Mouse (Mus musculus): ENCODE measurements around the gene Atrnl1.
"Not testable (repeated sequence)": the region's sequence is repeated elsewhere in the genome, so short reads cannot be mapped to it uniquely, and the experiment has no call there.

Gene Atrnl1

GRCm38 (mm10) chr19:57963874-57964273 is 353.0 kb downstream of the Atrnl1 start:
- no peak for DNase-seq (ENCODE audit: low read depth, low spot score)

DNA sequence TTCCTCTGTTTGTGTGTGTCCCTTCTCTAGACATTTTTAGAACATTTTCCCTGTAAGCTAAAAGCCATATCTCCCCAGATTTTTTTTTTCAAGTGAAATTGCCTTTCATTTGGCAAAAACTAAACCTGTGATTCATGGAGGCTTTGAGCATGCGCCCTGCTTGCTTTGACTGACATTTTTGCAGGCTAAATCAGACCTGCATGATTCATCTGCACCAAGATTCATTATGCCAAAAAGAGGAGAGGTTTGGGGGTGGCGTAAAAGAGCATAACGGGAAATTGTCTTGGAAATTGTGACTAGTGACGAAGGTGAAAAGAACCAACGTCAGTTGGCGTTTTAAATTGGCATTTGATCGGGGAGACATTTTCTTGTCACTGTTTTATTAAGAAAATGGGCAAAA is 358.9 kb downstream of the Atrnl1 start:
- no peak for DNase-seq (ENCODE audit: low read depth, low spot score)

GRCm38 (mm10) chr19:57970342-57970895 is 359.6 kb downstream of the Atrnl1 start:
- no peak for DNase-seq (ENCODE audit: low read depth, low spot score)

- DNase-seq (ENCODE audit: low read depth, low spot score) = no peak
Observed at GRCm38 (mm10) chr19:57975201-57975600, 364.4 kb downstream of the Atrnl1 start.

DNA sequence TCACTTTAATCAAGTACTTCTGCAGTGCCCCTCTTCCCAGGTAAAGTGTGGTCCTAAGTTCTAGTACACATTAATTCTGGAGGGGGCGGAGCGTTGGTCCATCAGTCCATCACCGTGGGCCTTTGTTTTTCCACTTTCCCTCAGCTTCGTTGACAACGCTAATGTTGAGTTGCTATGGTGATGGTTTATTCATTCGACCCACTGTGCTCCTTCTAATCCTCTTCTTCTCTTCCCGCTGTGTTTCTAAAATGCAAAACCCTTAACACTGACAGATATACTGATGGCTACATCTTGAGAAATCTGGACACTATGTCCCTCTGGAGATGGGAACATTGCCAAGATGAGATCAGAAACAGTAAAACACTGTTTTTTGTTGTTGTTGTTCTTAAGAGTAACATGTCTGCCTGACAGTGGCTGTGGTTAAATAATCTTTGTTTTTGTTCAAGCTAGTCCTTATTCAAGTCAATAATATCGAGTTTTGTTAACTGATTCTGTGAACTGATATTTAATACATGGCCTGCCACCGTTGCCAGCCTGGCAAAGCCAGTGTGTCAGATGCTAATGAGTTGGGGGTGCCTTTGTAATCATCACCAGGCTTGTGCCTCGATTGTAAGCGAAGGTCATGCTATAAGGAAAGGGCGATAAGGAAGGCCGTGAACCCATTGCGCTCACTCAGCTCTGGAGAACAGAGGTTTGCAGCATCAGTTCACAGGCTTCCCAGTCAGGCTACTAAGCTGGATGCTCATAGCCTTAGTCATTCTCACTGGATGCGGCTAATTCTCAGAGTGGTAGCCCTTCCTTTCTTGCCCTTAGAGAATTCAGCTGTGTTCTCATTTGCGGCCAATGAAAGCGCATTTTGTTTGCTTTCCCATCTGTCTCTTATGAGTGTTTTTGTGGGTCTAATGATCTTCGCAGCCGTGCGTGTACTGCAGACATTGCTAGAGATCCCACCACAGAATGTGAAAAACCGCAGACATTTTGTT is 375.4 kb downstream of the Atrnl1 start:
- no peak for DNase-seq (ENCODE audit: low read depth, low spot score)

DNA sequence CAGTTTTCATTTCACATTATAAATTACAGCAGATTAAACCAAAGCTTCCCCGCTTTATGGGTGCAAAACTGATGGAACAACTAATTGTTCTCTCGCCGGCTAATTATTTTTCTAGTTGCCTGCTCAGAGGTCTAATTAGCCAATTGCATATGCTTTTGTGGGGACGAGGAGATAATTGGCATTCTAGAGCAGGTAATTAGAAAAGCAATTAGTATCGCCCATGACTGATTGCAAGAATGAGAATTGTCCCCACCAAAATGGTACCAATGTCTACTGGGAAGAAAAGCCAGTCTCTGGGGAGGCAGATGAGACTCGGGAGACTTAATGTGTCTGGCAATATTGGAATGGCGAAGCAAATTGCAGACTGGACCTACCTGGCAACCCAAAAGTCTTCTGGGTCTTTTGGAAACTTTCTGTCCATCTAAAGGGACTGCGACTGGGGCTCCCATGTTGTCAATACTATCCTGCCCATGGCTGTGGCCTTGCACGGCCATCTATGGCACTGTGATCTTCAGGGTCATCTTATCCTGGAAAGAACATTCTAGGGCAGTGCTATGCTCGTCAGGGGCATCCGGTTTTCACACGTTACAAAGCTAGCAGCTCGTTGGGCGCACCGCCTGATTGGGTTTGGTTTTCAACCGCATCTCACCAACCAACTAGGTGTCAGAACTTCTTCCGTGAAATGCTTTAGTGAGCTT is 377.0 kb downstream of the Atrnl1 start:
- DNase-seq (ENCODE audit: low read depth, low spot score) = no peak

DNA sequence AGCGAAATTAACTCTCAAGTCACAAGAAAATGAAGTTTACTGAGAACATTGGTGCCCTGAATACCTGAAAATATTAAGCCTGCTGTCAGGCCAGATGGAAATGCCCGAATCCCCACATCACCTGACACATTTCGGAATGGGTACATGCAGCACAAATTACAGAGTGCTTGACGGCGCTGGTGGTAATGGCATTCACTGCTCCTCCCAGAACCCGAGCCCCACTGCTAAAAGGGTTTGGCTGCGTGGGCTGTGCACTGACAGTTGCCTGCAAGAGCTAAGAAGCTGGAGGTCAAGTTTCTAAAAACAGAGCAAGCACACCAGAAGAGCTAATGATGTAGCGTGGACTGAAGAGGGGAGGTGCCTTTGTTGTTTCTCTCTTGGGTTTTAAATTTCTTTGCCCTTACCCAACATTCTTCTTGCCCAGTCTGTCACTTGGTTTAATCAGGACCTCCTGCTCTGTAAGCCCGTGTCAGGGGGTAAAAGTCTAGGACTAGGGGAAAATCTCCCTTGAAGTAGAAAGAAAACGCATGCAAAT is 377.8 kb downstream of the Atrnl1 start:
- no peak for DNase-seq (ENCODE audit: low read depth, low spot score)

- DNase-seq (ENCODE audit: low read depth, low spot score) = no peak
Observed at GRCm38 (mm10) chr19:57991099-57991760, 380.4 kb downstream of the Atrnl1 start.

DNA sequence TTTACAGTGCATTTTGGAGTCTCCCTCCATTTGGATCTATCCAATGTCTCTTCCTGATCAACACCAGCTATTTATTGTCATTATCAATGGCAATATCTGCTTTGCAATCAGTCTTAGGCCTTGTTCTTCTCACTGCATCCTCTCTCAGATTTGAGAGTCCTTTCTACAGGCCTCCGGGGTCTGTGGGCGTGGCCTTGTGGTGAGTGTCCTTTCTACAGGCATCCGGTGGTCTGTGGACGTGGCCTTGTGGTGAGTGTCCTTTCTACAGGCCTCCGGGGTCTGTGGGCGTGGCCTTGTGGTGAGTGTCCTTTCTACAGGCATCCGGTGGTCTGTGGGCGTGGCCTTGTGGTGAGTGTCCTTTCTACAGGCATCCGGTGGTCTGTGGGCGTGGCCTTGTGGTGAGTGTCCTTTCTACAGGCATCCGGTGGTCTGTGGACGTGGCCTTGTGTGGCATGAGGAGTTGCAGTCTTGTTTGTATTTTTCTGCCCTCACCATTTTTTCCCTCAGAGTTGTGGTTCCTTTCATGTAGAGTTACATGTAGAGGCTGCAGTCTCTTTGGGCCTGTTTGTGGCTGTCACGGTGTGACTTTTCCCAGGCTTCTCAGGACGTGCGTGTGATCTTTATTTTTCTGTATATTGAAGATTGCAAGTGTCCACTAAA is 383.5 kb downstream of the Atrnl1 start:
- not testable (repeated sequence) for DNase-seq (ENCODE audit: low read depth, low spot score)

GRCm38 (mm10) chr19:57995015-57995414 is 384.2 kb downstream of the Atrnl1 start:
- no peak for DNase-seq (ENCODE audit: low read depth, low spot score)

DNA sequence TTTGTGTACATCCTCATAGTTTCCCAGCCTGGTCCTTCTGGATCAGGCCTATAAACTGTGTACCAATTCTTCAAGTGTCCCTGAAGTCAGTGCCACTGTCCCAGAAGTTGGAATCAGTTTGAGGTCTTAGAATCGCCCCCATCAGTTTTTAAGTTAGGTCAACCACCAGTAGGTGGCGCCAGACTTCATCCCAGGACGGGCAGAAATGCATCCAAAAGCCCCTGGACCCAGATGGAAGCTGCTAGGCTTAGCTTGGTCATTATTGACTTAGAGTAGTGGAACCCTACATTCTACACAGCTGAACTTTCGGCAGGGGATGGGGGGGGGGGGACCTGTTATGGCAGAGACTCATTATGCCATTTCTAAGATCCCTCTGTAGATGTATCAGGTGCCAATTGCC is 387.1 kb downstream of the Atrnl1 start:
- peak; percentile 72 for DNase-seq (ENCODE audit: low read depth, low spot score)

- no peak for DNase-seq (ENCODE audit: low read depth, low spot score)
Observed at GRCm38 (mm10) chr19:58011636-58012035, 400.8 kb downstream of the Atrnl1 start.

DNA sequence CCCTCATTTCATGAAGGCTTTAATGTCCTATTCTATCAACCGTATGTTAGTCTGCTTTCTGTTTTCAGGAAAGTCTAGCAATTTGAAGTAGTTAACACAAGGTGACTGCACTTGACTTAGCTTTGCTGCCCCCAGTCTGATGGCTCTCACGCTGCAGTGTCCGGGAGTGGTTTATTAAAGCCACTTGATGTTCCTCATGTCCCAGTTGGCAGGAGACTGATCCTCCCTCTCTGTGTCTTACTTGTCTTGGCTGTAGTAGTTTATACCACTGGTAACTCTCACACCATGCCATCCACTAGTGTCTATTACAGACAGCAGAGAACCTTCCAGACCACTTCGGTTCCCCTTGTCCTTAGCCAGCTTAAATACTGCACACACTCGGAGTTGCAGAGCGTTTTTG is 404.9 kb downstream of the Atrnl1 start:
- DNase-seq (ENCODE audit: low read depth, low spot score) = no peak

GRCm38 (mm10) chr19:58016561-58017453 is 406.0 kb downstream of the Atrnl1 start:
- no peak for DNase-seq (ENCODE audit: low read depth, low spot score)

GRCm38 (mm10) chr19:58017468-58017867 is 406.6 kb downstream of the Atrnl1 start:
- no peak for DNase-seq (ENCODE audit: low read depth, low spot score)

DNA sequence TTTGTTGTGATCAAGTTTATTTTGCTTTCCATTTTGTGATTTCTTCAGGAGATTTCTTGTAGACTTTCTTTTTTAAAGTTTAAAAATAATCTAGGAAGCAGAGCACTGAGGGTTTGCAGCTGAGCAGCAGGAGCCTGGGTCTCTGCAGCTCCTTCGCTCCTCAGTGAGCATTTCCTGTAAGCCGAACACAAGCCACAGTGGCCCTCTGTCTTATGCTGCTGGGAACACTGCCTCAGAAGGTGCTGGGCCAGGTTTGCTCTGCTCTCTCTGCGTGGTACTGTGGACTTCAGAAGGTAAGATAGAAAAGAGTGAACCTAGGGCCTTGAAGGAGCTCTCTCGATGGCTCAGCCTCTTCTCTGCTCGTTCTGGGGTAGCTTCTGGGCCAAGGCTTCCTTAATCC is 407.9 kb downstream of the Atrnl1 start:
- DNase-seq (ENCODE audit: low read depth, low spot score) = no peak

- no peak for DNase-seq (ENCODE audit: low read depth, low spot score)
Observed at GRCm38 (mm10) chr19:58021514-58022284, 410.9 kb downstream of the Atrnl1 start.

GRCm38 (mm10) chr19:58023216-58023825 is 412.5 kb downstream of the Atrnl1 start:
- DNase-seq (ENCODE audit: low read depth, low spot score) = no peak

DNA sequence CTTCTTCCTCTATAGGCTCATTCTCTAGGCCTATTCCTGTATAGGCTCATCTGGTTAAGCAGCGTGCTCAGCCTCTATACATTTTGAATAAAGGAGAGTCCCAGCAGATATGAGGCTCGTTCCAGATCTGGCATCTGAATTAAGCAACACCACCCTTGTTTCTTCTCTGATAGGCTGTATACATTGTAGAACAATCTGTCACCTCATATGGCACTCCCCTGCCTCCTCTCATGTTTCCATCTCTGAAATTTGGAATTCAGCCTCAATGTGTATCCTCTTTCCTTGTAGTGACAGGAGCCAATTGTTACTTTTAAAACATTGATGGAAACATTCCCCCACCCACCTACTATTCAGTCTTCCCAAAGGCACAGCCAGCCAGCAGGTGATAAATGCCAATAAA is 414.2 kb downstream of the Atrnl1 start:
- DNase-seq (ENCODE audit: low read depth, low spot score) = no peak
